Mouse (Mus musculus) adrenal gland, postnatal 36 days (tissue): Measurements from ENCODE around the gene Mia3. TPM values are rescaled to one million over a fixed set of nuclear protein-coding genes. Genes with fewer than 3 reads are reported as not detected.
"Not testable (repeated sequence)": the region's sequence is repeated elsewhere in the genome, so short reads cannot be mapped to it uniquely, and the experiment has no call there.

Experiments used
- DNase-seq, 2 experiments: peaks; one replicate each; pipeline ENCODE4 v3.0.0; 2021; ENCODE audit warnings: mixed read lengths in 1 of 2
- long read RNA-seq, 2 experiments: library from polyadenylated mRNA; stranded (forward); transcript quantifications; one replicate each; pipeline ENCODE4 v2.0.0; 2021; ENCODE audit warnings: borderline sequencing depth in 2 of 2
- total RNA-seq, 2 experiments: library from RNA; stranded (reverse); gene quantifications; 2 replicates each; pipeline ENCODE4 v1.2.3; 2021

Mia3 gene
- total RNA-seq, result 100 to 1,000 TPM; 174 to 204 TPM
- long read RNA-seq, experiment 1, partial matches to known transcripts, result 4 of 7 reads
- long read RNA-seq, experiment 1, other reads (novel, unspliced or antisense), result 0 of 7 reads
- long read RNA-seq, experiment 2, partial matches to known transcripts, result 1 of 2 reads
- long read RNA-seq, experiment 2, other reads (novel, unspliced or antisense), result 1 of 2 reads

DNA sequence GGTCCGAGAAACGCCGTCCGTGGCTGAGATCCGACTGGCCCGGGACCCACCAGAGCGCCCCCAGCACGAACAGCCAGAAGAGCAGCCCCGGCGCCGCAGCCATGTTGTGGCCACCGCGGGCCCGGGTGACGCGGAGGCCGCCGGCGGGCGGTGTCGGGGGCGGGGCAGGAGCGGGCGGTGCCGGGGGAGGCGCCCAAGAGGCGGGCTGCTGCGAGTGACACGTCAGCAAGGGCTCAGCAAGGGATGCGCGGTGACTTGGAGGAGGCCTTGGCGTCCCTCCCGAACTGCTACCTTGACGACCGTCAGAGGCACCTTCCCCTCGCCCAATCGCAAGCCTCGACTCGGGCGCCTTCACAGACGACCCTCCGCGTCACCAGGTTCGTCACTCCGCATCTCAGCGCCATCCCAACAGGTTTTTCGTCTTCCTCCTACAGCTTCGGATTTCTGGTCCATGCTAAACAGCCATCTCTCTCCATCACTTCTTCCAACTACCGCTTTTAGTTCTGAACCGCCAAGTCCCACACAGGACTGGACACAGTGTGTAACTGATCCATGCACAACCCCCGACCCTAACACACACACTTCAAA lies at the start of gene Mia3:
Mia3 (minus strand) TSS at position 127 of the 588 bp plus-strand sequence.
- DNase-seq, result peak; percentile 96 to 98

DNA sequence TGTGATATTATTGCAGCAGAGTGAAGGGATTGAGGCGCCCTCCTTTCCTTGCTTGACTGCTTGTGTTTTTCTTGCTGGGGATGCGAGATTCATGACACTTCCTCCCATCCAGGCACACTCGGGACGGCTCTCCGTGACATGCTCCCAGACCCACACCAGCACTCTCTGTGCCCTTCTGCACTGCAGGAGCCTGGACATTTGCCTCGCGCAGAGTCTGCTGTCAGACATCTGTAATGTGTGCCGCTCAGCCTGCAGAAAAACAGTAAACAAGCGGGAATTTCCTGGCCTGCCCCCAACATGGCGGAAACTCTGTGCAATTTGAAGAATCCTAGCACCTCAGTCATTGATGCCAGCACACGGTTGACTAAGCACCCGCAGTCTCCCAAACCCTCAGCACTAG lies 48.5 kb upstream of the Mia3 start, which contains the start of gene Hhipl2:
Hhipl2 (plus strand) TSS at position 343 of the 400 bp plus-strand sequence.
- DNase-seq, result no peak

DNA sequence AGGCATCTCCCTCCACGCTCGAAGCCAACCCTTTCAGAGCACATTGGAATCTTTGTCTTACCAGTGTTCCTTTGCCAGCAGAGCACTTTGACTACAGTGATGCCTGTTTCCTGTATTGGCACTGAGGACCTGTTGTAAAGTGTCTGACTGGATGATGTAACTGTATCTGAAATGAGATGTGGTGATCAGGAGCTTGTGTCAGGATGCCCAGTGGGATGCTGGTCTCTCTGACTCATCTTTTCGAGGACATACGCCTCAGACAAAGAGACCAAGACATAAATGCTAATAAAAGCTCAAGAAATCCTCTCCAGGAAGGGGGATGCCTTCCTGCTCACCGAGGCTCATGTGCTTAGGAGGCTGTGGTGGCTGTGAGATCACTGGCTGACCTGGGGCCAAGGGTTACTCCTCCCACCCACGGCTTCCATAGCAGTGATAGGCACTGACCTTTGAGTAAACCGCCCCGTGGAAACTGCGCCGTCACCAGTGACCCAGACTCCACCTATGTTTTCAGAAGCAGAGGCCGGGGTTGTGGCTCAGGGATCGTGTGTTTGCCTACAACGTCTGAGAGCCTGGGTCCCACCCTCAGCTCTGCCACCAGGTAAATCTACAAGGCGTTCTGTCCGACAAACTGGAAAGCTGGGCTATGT lies 44.9 kb upstream of the Mia3 start:
- DNase-seq, result no peak

DNA sequence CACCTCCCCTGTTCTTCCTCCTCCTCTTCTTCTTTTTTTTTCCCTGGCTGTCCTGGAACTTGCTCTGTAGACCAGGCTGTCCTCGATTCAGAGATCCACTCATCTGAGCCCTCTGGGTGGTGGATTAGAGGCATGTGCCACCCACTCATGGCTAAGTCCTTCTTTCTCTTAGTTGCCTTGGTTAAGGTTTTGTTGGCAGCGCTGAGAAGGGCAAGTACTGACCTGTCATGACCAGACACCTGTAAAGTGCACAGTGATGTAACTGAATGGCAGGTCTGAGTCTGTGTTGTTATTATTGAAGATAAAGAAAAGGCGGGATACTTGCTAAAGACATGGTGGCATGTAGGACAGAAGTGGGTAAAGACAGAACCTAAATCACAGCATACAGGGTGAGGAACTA lies 34.0 kb upstream of the Mia3 start:
- DNase-seq, result no peak

DNA sequence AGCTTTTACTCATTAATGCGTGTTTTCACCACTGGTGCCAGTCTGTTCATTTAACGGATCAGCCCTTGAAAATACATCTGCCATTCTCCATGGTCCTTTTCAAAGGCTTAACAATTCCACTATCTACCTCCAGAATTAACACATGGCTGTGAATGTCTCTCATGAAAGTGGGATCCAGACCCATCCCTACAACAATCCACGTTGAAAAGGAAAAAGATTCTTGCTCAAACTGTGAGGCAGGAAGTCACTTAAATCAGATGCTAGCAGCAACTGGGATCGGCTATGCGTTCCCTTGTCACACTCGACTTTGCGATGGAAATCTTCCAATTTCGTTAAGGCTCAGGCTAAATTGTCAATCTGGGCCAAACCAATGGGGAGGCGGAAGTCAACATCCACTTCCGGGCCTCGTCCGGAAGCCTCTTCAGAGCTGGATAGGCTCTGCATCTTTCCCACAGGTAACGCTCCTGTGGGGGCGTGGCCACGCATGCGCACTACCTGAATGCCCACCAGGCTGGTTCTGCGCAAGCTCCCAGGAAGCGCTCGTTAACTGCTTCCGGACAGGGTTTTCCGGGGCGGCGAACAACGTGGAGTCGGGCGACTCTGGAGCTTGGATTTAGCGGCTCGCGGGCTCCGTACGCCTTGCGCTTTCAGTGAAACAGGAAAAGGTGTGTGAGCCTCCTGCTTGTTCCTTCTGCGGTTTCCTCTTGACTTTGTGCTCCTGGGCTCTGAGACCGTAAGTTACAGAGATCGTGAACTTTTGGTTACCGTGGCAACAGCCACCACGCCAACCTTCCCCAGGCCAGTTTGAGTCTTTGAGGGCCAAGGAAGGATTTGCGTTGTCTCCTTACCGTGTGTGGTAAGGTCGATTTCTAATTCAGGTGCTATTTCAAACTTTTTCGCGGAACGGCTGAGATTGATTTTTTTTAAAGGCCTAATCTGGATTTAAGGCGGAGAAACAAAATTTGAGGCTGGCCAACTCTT lies 19.4 kb upstream of the Mia3 start, which contains the start of gene Taf1a:
Taf1a (plus strand) TSS at position 556 of the 981 bp plus-strand sequence.
- DNase-seq, result peak; percentile 94 to 96

DNA sequence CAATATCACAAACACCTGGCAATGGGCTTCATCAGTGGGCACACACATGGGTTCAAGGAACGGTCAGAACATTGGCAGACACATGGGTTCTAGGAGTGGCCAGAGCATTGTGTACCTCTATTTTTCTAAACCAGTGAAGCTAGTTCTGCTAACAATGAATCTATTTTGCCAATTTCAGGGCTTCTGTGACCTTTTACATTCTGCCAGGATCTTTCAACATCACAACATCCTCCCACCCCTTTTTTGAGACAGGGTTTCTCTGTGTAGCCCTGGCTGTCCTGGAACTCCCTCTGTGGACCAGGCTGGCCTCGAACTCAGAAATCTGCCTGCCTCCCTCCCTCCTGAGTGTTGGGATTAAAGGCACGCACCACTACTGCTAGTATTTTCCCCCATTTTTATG lies 18.1 kb upstream of the Mia3 start:
- DNase-seq, result not testable (repeated sequence)

DNA sequence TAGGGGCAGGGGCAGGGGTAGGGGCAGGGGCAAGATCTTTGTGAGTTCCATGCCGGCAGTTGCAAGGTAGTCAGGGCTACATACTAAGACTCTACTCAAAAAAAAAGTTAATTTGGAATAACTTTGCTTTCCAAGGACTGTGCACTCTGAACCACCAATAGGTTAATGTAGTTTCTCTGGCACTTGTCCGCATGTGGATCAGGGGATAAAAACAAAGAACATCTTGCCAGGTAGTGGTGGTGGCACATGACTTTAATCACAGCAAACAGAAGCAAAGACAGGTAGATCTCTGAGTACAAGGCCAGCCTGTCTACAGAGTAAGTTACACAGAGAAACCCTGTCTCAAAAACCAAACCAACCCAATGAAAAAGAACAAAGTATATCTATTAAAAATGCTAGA lies 13.3 kb upstream of the Mia3 start:
- no peak for DNase-seq

DNA sequence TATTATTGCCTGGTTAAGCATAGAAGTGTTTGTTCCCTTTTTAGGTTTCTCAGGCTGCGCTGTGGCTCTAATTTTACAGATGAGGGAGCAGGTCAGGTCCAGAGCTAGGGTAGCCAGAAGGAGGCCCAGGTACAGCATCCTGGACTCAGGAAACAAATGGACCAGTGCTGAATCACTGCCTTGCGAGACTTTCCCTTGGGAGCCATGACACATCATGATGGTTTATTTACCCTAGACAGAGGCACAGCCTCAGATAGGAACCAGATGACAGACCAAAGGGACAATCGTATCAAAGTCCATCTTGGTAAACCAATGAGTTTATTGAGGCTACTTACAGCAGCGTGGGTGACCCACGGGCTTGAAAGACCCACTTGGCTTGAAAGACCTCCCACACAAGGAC lies 12.5 kb upstream of the Mia3 start:
- DNase-seq, result no peak

DNA sequence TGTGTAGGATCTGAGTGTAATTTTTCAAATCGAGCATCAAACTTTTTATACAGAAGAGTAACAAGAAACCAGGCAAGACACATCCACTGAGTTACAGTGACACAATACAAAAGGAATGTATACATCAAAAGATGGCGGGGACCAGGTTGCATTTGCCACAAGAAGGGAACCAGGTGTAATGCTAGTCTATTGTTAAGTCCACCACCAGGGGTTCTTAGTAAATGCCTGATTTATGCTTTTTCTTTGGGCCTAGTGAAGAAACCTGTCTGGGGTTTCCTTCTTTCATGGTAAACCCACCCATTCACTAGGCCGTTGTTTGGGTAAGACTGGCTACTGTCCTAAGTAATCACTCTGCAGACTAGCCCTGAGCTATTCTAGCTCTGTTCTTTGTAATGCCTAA lies 10.0 kb upstream of the Mia3 start:
- not testable (repeated sequence) for DNase-seq

DNA sequence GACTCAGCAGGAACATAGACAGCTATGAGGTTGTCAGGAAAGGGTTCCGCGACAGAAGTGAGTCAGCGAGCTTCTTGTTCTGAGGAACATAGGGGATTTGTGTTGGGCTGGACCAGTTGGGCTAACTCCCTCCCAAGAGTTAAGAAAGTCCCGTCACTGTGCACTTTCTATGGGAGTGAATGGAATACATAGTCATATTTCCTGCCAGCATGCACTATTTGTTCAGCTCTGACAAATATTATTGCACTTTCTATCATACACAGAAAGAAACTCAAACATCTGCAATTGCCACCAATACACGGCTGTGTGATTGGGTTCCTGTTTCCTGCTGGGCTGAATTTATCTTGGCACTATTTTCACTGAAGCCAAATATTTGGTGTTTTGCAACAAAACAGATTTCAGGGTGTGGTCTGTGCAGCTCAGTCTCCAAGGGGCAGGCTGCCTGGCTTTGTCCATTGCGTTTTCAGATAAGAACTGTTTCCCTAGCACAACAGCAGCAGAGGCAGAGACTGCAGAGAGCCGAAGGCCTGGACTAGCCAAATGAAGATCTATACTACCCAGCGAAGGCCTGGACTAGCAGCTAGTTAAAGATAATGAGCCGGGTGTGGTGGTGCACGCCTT lies 9.1 kb upstream of the Mia3 start:
- DNase-seq, result peak in 1 of 2 experiments; percentile 19

DNA sequence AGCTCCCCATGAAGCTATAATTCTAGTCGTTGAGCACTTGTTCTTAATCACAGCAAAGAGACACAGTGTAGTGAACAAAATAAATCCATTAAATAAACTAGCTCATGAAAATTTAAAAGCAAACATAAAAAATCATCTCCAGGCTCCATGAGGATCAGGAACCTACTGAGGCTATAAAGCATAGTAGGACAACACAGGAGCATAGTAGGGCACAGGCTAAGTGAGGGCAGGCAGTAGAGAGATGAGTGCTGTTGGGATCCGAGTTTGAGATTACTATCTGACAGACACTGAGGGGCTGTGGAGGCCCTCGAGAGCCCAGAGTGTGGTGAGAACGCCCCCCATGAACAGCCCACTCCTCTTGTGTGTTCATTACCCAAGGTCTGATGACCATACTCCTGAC lies 7.7 kb upstream of the Mia3 start:
- DNase-seq, result no peak

DNA sequence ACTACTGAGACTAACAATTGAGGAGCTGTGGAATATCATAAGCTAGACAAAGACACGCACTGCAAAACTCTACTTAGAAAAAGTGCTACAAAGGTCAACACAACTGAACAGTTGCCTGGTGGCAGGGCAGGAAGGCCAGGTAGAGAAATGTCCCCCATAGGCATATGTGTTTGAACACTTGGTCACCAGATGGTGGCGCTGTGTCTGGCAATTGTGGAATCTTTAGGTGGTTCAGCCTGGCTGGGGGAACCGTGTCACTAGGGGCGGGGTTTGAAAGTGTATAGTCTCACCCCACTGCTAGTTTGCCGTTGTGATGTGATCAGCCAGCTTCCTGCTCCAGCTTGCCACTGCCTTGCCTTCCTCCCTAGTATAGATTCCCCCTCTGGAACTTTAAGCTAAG lies 5.4 kb upstream of the Mia3 start:
- no peak for DNase-seq

DNA sequence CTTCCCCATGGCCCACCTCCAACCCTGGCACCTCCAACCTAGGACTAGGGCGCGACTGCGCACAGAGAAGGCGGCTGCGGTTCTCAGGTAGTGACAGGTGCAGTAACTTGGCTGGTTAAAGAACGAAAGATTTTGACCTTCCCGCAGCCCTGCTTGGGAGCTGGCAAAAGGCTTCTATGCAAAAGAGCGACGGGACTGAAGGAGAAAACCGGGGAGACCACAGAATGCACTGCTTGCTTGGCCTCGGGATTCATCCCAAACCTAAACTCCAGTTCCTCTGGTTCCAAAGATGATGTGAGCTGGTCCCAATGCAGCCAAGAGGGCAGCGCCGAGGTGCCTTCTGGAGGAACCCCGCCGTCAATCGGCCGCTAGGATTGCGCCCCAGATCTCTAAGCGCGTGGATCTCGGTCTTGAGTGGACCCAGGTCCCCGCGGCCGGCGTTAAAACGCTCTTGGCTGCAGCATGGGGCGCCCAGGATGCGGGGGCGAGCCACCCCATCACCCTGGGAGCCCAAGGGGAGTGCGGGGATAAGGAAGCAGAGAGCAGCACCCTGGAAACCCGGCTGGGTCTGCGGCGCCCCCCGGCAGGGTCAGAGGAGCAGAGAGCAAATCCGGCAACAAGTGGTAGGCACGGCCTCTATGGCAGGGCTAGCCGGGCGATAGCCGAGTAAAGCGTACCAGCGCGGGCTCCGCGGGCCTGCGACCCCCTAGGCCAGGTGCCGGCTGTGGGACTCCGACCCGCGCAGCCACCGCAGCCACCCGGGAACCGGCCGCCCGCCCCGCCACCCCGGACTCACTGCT lies 552 bp downstream of the Mia3 start:
- DNase-seq, result peak in 1 of 2 experiments; percentile 12

DNA sequence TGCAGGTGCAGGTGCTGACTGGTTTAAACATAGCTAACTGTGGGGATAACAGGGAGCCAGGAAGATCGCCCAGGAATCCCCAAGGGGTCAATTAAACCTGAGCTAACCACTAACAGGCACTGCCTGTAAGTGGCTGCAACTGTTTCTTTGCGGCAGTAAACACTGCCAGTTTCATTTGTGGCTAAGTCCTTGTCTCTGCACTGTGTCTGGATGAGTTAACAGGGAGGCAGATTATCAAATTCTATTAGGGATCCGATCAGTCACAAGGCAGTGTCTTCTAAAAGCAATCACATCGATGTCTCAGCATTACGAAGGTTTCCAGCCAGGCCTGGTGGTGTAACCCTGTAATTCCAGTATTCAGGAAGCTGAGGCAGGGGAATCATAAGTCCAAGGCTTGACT lies 3.0 kb downstream of the Mia3 start:
- DNase-seq, result no peak

DNA sequence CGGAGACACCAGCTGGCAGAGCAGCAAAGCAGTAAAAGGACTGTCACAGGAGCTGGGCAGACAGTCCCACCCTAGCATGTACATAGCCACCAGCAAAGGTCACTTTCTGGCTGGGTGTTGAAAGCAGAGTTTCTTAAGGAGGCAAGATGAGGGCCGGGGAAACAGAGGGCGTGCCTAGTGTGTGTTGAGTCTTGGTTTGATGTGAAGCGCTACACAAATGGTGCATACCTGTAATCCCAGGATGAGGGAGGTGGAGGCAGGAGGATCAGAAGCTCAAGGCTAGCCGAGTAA lies 5.8 kb downstream of the Mia3 start:
- DNase-seq, result no peak

DNA sequence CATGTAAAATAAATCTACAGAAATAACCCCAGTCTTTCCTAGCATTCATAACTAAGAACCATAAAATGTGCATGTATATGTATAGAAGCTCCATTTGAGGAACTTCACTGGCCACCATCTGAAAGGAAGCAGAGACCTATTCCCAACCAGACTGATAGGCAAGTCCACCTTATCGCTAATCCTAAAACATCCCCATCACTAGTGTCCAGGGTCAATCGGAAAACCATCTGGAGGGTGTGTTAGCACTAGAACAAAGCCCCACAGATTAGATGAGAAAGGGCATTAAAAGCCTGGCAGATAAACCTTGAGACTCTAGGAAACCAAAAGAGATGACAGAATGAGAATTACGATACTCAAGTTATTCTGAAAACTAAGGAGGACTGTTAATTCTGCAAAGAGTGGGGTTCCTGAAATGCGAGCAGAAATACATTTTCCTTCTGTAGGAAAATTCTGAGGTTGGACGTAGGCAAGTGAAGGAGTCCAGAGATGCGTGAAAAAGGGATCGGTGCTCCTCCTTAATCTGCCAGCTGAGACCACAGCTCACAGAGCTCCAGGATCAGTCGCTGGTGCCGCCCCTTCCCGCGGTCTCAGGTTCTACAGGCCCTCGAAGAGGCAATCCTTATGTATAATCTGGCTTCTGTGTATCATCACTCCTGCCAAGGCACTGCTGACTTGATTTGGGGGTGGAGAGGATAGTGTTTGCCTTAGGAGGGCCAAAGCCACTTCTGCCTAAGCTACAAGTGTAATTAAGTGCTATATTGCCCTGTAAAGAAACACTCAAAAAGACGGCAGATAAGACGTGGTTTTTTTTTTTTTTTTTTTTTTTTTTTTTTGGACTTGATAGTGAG lies 6.4 kb downstream of the Mia3 start:
- no peak for DNase-seq

DNA sequence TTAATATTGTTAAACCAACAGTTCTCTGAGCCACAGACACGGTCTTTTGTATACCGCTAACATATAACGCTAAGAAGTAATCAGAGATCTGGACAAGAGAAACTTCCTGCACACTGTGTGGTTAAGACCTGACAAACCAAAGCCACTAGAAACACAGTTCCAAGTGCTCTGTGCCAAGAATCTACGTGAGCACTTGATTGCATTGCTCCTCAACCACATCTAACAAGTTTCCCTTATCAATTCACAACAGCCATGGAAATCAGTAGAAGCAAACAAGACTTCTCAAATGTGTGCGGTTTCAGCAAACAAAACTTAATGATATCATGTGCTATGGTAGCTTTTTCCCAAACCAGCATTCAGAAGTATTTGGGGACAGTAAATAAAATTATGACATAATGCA lies 7.1 kb downstream of the Mia3 start:
- no peak for DNase-seq

DNA sequence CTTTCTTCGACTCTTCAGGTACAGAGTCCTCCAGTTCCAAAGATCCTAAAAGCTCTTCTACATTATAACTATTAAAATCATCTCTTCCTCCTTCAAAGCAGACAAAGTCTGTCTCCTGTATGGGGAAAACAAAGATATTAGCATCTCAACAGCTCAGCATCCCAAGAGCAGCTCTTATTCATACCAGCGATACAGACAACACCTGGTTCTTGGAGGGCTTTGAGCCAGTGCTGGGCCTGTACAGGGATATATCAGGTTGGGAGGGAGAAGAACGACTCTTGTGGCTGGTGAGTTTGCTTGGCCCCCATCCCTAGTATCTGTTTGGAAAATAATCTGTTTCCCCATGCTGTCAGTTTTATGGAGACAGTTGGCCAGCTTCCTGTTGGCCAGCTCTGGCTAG lies 10.5 kb downstream of the Mia3 start:
- no peak for DNase-seq

DNA sequence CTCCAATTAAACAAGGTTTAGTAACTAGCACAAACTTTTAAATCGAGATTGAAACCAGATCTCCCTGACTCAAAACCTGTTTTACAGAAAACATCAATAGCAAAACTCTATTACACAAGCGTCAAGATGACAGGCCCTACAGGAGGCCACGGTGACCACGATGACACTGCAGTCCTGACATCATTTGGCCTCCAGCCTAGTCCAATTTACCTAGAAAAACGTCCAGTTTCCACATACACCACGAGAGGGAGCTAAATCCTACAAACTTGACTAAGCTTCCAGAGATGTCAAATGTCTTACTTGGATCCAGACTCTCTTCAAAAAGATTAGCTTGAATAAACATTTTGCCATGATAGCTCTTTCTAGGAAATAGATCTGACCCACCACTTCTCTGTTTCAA lies 19.5 kb downstream of the Mia3 start:
- peak; percentile 66 to 74 for DNase-seq

DNA sequence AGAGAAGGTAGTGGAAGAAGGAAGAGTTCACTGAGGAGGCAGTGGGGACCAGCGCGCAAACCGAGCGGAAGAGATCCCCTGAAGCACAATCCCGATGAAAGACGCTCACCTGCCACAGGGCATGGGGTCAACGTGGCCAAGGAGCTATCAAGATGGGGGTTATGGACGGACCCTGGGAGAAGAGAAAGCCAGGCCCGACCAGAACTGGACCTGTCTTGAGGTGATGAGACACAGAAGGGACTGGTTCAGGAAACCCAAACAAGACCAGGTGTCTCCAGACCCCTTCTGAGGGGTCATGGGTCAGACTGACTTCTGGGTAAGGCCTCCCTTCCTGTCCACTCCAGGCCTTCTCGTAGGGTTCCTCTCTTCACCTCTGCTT lies 23.5 kb downstream of the Mia3 start:
- DNase-seq, result no peak
